Mouse (Mus musculus) cerebellum, adult 2 months (tissue): ENCODE data around the gene B4galnt4.

Experiments used
- CTCF ChIP-seq: fragments of 200-500 bp; IDR thresholded peaks from 2 replicates; pipeline ENCODE4 v1.5.1; 2011; ENCODE audit warnings: low read depth, mild to moderate bottlenecking, control low read depth, low read length, moderate library complexity, borderline replicate concordance; ENCODE audit not compliant: insufficient read depth
- POLR2A ChIP-seq: fragments of 200-500 bp; IDR thresholded peaks from 2 replicates; pipeline ENCODE4 v1.6.1; 2011; ENCODE audit warnings: low read length, control low read depth, borderline replicate concordance; ENCODE audit not compliant: insufficient read depth

DNA sequence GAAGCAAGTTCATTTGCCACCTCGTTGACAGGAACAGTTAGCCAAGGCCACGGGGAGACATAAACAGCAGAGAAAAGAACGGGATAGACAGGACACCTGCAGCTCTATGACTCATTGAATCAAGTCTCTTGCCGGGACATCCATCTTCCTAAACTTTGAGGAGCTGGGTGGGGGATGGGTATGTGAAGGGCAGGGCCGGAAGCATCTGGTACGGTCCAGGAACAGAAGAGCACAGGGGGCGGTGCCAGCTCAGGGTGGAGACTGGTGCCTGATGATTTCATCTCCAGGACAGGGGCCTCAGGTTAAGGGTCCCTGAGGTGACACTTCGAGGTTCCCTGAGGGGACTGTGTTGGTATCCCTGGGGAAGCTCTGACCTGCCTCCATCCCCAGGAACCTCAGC lies 27.0 kb downstream of the B4galnt4 start:
- no peak for TF ChIP-seq POLR2A
- TF ChIP-seq CTCF = no peak
